In genomic region chr10:11081611-11082398, GRCm38 (mm10) we compare ENCODE assay signal across 9 mouse cellular contexts. TPM values are rescaled to one million over a fixed set of nuclear protein-coding genes. Genes with fewer than 3 reads are reported as not detected.
DNase-seq lines count a peak whose midpoint lies in the region; ATAC-seq and TF ChIP-seq lines count a peak whose summit lies in the region.
"Had no signal": no experiment of that assay in that cellular context is flagged by ENCODE, and none has a peak within 500 bp of the region (broad histone marks: within the 10 kb centered on the region; RNA-seq: fewer than 3 reads in every experiment).

Gene Grm1, minus strand, starts transcription at chr10:11082356.

- no peak within 1 kb of the TSS for H3K4me2 ChIP-seq in kidney, postnatal 0 days (ENCODE audit: low read length)
- peak within 1 kb of the TSS; percentile 52 for H3K4me2 ChIP-seq in hindbrain, embryonic 12.5 days (replicated peaks)
- no peak within 1 kb of the TSS for H3K4me2 ChIP-seq in stomach, postnatal 0 days (replicated peaks; ENCODE audit: low read depth)

- intact Hi-C loops in gastrocnemius, postnatal 36 days (cut with DNase I) = no loop called here

- peak; percentile 60 for DNase-seq in kidney, postnatal 0 days (ENCODE audit: low spot score)
- DNase-seq in kidney, adult 11 months = no peak
- DNase-seq in brain, adult 2 months (ENCODE audit: low read depth, low spot score) = peak; percentile 96
- peak; percentile 53 for DNase-seq in forebrain, embryonic 10.5 days (ENCODE audit: extremely low spot score, low spot score)
- peak; percentile 26 for DNase-seq in stomach, postnatal 0 days (ENCODE audit: low spot score)
- DNase-seq in gastrocnemius, postnatal 36 days = no peak

- H3K9ac ChIP-seq in kidney, postnatal 0 days (ENCODE audit: low read depth, low read length) = no peak within 1 kb of the TSS
- peak within 1 kb of the TSS; percentile 27; the same call in 1 of the 2 replicates for H3K9ac ChIP-seq in hindbrain, embryonic 12.5 days
- no peak within 1 kb of the TSS for H3K9ac ChIP-seq in stomach, postnatal 0 days (ENCODE audit: low read length)

- no peaks in the 10 kb centered on the region for H3K4me1 ChIP-seq in kidney, postnatal 0 days (replicated peaks; ENCODE audit: insufficient read depth, low read length)
- peaks cover 20% of the 10 kb centered on the region for H3K4me1 ChIP-seq in forebrain, embryonic 10.5 days
- peaks cover 12% of the 10 kb centered on the region for H3K4me1 ChIP-seq in hindbrain, embryonic 12.5 days
- no peaks in the 10 kb centered on the region for H3K4me1 ChIP-seq in stomach, postnatal 0 days (replicated peaks; ENCODE audit: control insufficient read depth, insufficient read depth)

- TF ChIP-seq EP300 in stomach, postnatal 0 days (optimal IDR thresholded peaks at IDR 0.05) = no peak

- no peak within 1 kb of the TSS for H3K27ac ChIP-seq in kidney, postnatal 0 days
- no peak within 1 kb of the TSS for H3K27ac ChIP-seq in forebrain, embryonic 10.5 days
- H3K27ac ChIP-seq in hindbrain, embryonic 12.5 days = no peak within 1 kb of the TSS
- no peak within 1 kb of the TSS for H3K27ac ChIP-seq in stomach, postnatal 0 days (replicated peaks)
- H3K27ac ChIP-seq: macrophage had no signal

- TF ChIP-seq CTCF in kidney, postnatal 0 days (IDR thresholded peaks at IDR 0.05; ENCODE audit: low read depth) = no peak
- no peak for TF ChIP-seq CTCF in stomach, postnatal 0 days (IDR thresholded peaks at IDR 0.05; ENCODE audit: low read depth)

- peaks cover 22% of the 10 kb centered on the region for H3K27me3 ChIP-seq in kidney, postnatal 0 days (ENCODE audit: insufficient read depth, low read length)
- H3K27me3 ChIP-seq in forebrain, embryonic 10.5 days (ENCODE audit: poor library complexity, severe bottlenecking) = peaks cover 45% of the 10 kb centered on the region
- H3K27me3 ChIP-seq in hindbrain, embryonic 12.5 days = peaks cover 41% of the 10 kb centered on the region
- H3K27me3 ChIP-seq in stomach, postnatal 0 days (ENCODE audit: control insufficient read depth, insufficient read depth, low read length) = peaks cover 5% of the 10 kb centered on the region; the same call in 1 of the 2 replicates

- 0 out of 2 replicates have a peak, but pooled peaks have one; percentile 68 for ATAC-seq in kidney, postnatal 0 days (replicated peaks; ENCODE audit: low FRiP score, low read depth)
- peak; percentile 76 for ATAC-seq in hindbrain, embryonic 12.5 days (ENCODE audit: low FRiP score)
- peak; percentile 66 for ATAC-seq in megakaryocyte progenitor cell, adult 5-6 weeks (replicated peaks; ENCODE audit: poor library complexity)
- ATAC-seq in stomach, postnatal 0 days (ENCODE audit: low FRiP score, low TSS enrichment) = no peak

- H3K36me3 ChIP-seq in kidney, postnatal 0 days (ENCODE audit: insufficient read depth, low read length) = no peaks in the 10 kb centered on the region
- H3K36me3 ChIP-seq in forebrain, embryonic 10.5 days (replicated peaks) = no peaks in the 10 kb centered on the region
- H3K36me3 ChIP-seq in hindbrain, embryonic 12.5 days = no peaks in the 10 kb centered on the region
- no peaks in the 10 kb centered on the region for H3K36me3 ChIP-seq in stomach, postnatal 0 days (ENCODE audit: control insufficient read depth, insufficient read depth, low read length)

- WGBS in kidney, postnatal 0 days = 3% methylated on average over 24 of the region's 32 CpGs
- WGBS in forebrain, embryonic 10.5 days = 3% methylated on average over 31 of the region's 32 CpGs
- 2% methylated on average over 32 of the region's 32 CpGs for WGBS in hindbrain, embryonic 12.5 days
- 5% methylated on average over 24 of the region's 32 CpGs for WGBS in stomach, postnatal 0 days

- H3K4me3 ChIP-seq in kidney, postnatal 0 days (replicated peaks; ENCODE audit: low read depth, low read length) = no peak within 1 kb of the TSS
- peak within 1 kb of the TSS; percentile 37 for H3K4me3 ChIP-seq in forebrain, embryonic 10.5 days
- H3K4me3 ChIP-seq in hindbrain, embryonic 12.5 days = peak within 1 kb of the TSS; percentile 34
- H3K4me3 ChIP-seq in stomach, postnatal 0 days (ENCODE audit: low read depth, low read length) = no peak within 1 kb of the TSS

- H3K9me3 ChIP-seq in kidney, postnatal 0 days (replicated peaks; ENCODE audit: low read length) = no peaks in the 10 kb centered on the region
- H3K9me3 ChIP-seq in forebrain, embryonic 10.5 days = no peaks in the 10 kb centered on the region
- no peaks in the 10 kb centered on the region for H3K9me3 ChIP-seq in hindbrain, embryonic 12.5 days (replicated peaks)
- H3K9me3 ChIP-seq in stomach, postnatal 0 days (ENCODE audit: control insufficient read depth, low read length) = no peaks in the 10 kb centered on the region

RNA-seq across cellular contexts. Expression of gene Grm1, which starts in this region (rescaled TPM):
- polyA plus RNA-seq in kidney, postnatal 0 days (2015; fragmentation: Nextera tagmentation; extraction: Ambion mirVana) = not detected in 2 replicates
- 0.10 TPM in 1 of 2 replicates, not detected in the other for polyA plus RNA-seq in forebrain, embryonic 10.5 days (2016; fragmentation: Nextera tagmentation; extraction: Ambion mirVana)
- 0.50 and 0.87 TPM in 2 replicates for polyA plus RNA-seq in hindbrain, embryonic 12.5 days (2016; fragmentation: Nextera tagmentation; extraction: Ambion mirVana)
- 0.05 TPM in 1 of 2 replicates, not detected in the other for total RNA-seq in megakaryocyte progenitor cell, adult 5-6 weeks (2015)
- total RNA-seq in megakaryocyte progenitor cell, adult 5-6 weeks (2017) = not detected in 2 replicates
- polyA plus RNA-seq in stomach, postnatal 0 days (2015; fragmentation: Nextera tagmentation; extraction: Ambion mirVana) = not detected in 2 replicates
- under 1 TPM in 1 of 2 experiments, not detected in 1; 0.05 TPM for total RNA-seq in gastrocnemius, postnatal 36 days (2021)
- polyA plus RNA-seq: macrophage had no signal

Comparison
In these comparisons a context has a peak if more than half of its experiments do, and no peak if none do; other contexts are left out.
1. Peak in DNase-seq and ATAC-seq in kidney, postnatal 0 days; RNA of the gene not detected or under 1 TPM.
2. Peak in DNase-seq and H3K4me3 ChIP-seq in forebrain, embryonic 10.5 days; RNA of the gene not detected or under 1 TPM.
3. Peak in ATAC-seq, H3K4me3 ChIP-seq, H3K9ac ChIP-seq and H3K4me2 ChIP-seq in hindbrain, embryonic 12.5 days; RNA of the gene not detected or under 1 TPM.
4. Peak in ATAC-seq in megakaryocyte progenitor cell, adult 5-6 weeks; RNA of the gene not detected or under 1 TPM.
5. Peak in DNase-seq in stomach, postnatal 0 days; RNA of the gene not detected or under 1 TPM.